Mouse (Mus musculus) myocyte (in vitro differentiated cells): ENCODE results near the gene Pigp.

Source experiments
- POLR2A ChIP-seq: IDR thresholded peaks from one replicate; pipeline ENCODE4 v1.6.1; 2011; ENCODE audit warnings: low read depth, mild to moderate bottlenecking, control low read depth, moderate library complexity; ENCODE audit not compliant: insufficient read length
- REST ChIP-seq: IDR thresholded peaks from one replicate; pipeline ENCODE4 v1.6.1; 2011; ENCODE audit warnings: mild to moderate bottlenecking, control low read depth, moderate library complexity; ENCODE audit not compliant: insufficient read depth, insufficient read length
- TCF12 ChIP-seq: IDR thresholded peaks from one replicate; pipeline ENCODE4 v1.6.1; 2011; ENCODE audit warnings: mild to moderate bottlenecking, control low read depth; ENCODE audit not compliant: poor library complexity, insufficient read depth, severe bottlenecking

GRCm38 (mm10) chr16:94362174-94362873 lies 9.3 kb downstream of the Pigp start:
- TF ChIP-seq POLR2A (no peak), TCF12 (no peak), REST (no peak)
